Mouse (Mus musculus): Measurements from ENCODE around the gene Clec12b. TPM values are rescaled to one million over a fixed set of nuclear protein-coding genes. Genes with fewer than 3 reads are reported as not detected.

Gene Clec12b
- polyA plus RNA-seq (2012; rRNA removed): 0.06 and 0.12 TPM in 2 replicates

DNA sequence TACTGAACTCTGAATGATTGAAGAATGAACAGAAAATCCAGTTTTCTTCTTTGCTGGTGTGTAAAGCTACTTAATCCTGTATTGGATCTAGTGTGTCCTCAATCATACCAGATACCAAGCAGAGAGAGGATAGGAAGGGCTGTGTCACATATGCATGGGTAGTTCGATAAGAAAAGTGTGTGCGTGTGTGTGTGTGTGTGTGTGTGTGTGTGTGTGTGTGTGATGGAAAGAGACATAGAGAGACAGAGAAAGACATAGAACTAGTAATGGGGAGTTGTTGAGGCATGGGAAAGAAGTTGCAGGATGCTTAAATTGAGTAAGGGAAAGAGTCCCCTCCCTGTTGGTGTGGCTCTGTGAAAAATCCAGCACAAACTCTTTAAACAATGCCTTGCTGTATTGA, at the start of gene Clec12b:
Gene Clec12b (minus strand): TSS at position 101 of the 400 bp plus-strand sequence.
- TF ChIP-seq CTCF (conservative IDR thresholded peaks at IDR 0.05; ENCODE audit: insufficient read depth, insufficient read length, low read depth, low read length) (no peak), POLR2A (IDR thresholded peaks at IDR 0.05; ENCODE audit: low read depth, low read length) (no peak)
- Histone ChIP-seq H3K4me1 (ENCODE audit: control insufficient read depth, insufficient read depth, low read length) (peaks cover 4% of the 10 kb centered on the region; the same call in 1 of the 2 replicates), H3K27me3 (replicated peaks; ENCODE audit: control insufficient read depth, insufficient read depth, low read length) (no peaks in the 10 kb centered on the region)

DNA sequence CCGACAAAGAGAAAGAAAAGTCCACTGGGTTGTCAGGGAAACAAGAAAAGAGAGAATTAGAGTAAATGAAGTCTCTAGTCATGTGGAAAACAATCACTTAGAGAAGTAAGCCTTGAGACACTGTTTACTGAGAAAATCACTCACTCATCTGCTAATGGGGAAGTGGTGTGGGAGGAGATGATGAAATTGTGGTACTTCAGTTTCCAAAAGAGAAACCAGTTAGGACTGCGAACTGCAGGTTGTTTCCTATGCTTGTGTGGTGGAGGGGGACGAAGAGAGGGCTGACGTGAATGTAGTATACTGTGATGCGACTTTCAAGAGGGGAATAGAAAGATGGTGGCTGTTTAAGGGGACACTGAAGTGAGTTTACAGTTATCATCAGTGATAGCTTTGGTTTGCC, 48.6 kb upstream of the Clec12b start:
- Histone ChIP-seq H3K27ac (ENCODE audit: insufficient read depth, low read depth, low read length) (no peak overlapping the region), H3K4me3 (ENCODE audit: insufficient read depth, low read depth, low read length) (no peak overlapping the region), H3K4me1 (ENCODE audit: control insufficient read depth, insufficient read depth, low read length) (no peaks in the 10 kb centered on the region), H3K36me3 (ENCODE audit: control insufficient read depth, insufficient read depth, low read length) (no peaks in the 10 kb centered on the region), H3K27me3 (replicated peaks; ENCODE audit: control insufficient read depth, insufficient read depth, low read length) (no peaks in the 10 kb centered on the region)
- DNase-seq: peak; percentile 17
- 84% methylated on average over 5 of the region's 5 CpGs for WGBS
- TF ChIP-seq CTCF (conservative IDR thresholded peaks at IDR 0.05; ENCODE audit: insufficient read depth, insufficient read length, low read depth, low read length): no peak
- TF ChIP-seq POLR2A (IDR thresholded peaks at IDR 0.05; ENCODE audit: low read depth, low read length): no peak

More for the DNA sequence above, at the start of gene Clec12b:
- WGBS: 86% methylated on average over 2 of the region's 2 CpGs
- Histone ChIP-seq H3K27ac (ENCODE audit: insufficient read depth, low read depth, low read length) (no peak within 1 kb of the TSS), H3K4me3 (ENCODE audit: insufficient read depth, low read depth, low read length) (no peak within 1 kb of the TSS), H3K36me3 (ENCODE audit: control insufficient read depth, insufficient read depth, low read length) (no peaks in the 10 kb centered on the region)
- DNase-seq: no peak

DNA sequence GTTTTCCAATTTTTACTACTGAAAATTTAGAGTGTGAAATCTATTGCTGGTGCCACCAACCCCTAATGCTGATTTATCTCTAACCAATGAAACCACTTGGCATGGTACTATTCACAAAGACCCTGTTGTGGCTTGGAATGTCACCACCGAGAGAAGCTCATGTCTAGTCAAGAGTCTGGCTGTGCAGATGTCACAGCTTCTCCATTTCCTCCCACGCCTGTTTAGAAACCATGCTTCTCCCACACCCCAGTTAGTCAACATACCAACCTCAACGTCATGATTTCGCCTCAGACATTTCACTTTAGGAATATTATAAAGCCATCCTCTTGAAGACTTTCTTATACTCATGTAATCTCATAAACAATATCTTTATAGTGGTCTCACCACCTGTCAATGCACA, 41.6 kb upstream of the Clec12b start:
- no peak overlapping the region for H3K27ac ChIP-seq (ENCODE audit: insufficient read depth, low read depth, low read length)
- TF ChIP-seq POLR2A (IDR thresholded peaks at IDR 0.05; ENCODE audit: low read depth, low read length) (no peak), CTCF (conservative IDR thresholded peaks at IDR 0.05; ENCODE audit: insufficient read depth, insufficient read length, low read depth, low read length) (no peak)
- 75% methylated on average over 4 of the region's 4 CpGs for WGBS
- DNase-seq: no peak
- H3K4me1 ChIP-seq (ENCODE audit: control insufficient read depth, insufficient read depth, low read length): 0 out of 2 replicates have a peak, but pooled peaks cover 7% of the 10 kb centered on the region
- no peaks in the 10 kb centered on the region for H3K36me3 ChIP-seq (ENCODE audit: control insufficient read depth, insufficient read depth, low read length)
- H3K27me3 ChIP-seq (replicated peaks; ENCODE audit: control insufficient read depth, insufficient read depth, low read length): no peaks in the 10 kb centered on the region
- H3K4me3 ChIP-seq (ENCODE audit: insufficient read depth, low read depth, low read length): no peak overlapping the region

DNA sequence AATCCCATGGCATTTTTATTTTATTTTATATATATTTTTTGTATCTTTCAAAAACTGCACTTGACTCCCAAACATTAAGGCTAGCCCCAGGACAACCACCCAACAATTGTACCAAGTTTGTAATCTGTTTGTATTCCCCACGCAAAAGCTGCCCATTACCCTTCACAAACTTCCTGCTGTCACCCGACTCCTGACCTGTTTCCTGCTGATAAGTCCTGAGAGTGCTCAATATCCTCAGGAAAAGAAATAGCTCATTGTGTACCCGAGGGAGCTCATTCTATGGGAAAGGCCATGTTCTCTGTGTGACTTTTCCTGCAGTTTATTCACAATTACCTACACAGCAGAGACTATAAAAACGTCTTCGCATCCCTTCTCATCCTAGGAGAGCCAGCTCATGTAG, 40.1 kb upstream of the Clec12b start:
- 40% methylated on average over 5 of the region's 5 CpGs for WGBS
- Histone ChIP-seq H3K27ac (ENCODE audit: insufficient read depth, low read depth, low read length) (peak overlapping the region; percentile 23; the same call in 1 of the 2 replicates), H3K4me1 (ENCODE audit: control insufficient read depth, insufficient read depth, low read length) (0 out of 2 replicates have a peak, but pooled peaks cover 7% of the 10 kb centered on the region), H3K4me3 (ENCODE audit: insufficient read depth, low read depth, low read length) (no peak overlapping the region), H3K36me3 (ENCODE audit: control insufficient read depth, insufficient read depth, low read length) (no peaks in the 10 kb centered on the region), H3K27me3 (replicated peaks; ENCODE audit: control insufficient read depth, insufficient read depth, low read length) (no peaks in the 10 kb centered on the region; the same call in 1 of the 2 replicates)
- peak; percentile 86 for DNase-seq
- TF ChIP-seq CTCF (conservative IDR thresholded peaks at IDR 0.05; ENCODE audit: insufficient read depth, insufficient read length, low read depth, low read length) (no peak), POLR2A (IDR thresholded peaks at IDR 0.05; ENCODE audit: low read depth, low read length) (no peak)

DNA sequence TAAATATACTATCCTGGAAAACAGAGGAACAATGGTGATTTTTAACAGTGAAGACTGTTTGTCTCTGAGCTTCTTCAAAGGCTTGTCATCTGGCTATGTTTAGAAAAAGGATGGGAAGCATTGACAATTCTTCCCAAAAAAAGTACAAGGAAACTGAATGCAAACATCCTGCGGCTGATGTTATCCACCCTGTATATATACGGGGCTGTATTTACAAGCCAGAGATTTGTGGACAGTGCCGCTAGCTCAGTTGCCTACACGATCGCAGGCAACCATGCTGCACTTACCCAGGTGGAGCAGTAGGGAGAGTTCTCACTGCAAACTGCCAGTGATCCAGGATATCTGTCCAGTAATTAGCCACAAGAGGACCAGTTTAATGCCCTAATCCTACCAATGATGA, 39.5 kb upstream of the Clec12b start:
- DNase-seq: peak; percentile 14
- Histone ChIP-seq H3K36me3 (ENCODE audit: control insufficient read depth, insufficient read depth, low read length) (no peaks in the 10 kb centered on the region), H3K27me3 (replicated peaks; ENCODE audit: control insufficient read depth, insufficient read depth, low read length) (no peaks in the 10 kb centered on the region; the same call in 1 of the 2 replicates), H3K27ac (ENCODE audit: insufficient read depth, low read depth, low read length) (peak overlapping the region; percentile 21), H3K4me1 (ENCODE audit: control insufficient read depth, insufficient read depth, low read length) (0 out of 2 replicates have a peak, but pooled peaks cover 7% of the 10 kb centered on the region), H3K4me3 (ENCODE audit: insufficient read depth, low read depth, low read length) (no peak overlapping the region)
- TF ChIP-seq CTCF (conservative IDR thresholded peaks at IDR 0.05; ENCODE audit: insufficient read depth, insufficient read length, low read depth, low read length): no peak
- TF ChIP-seq POLR2A (IDR thresholded peaks at IDR 0.05; ENCODE audit: low read depth, low read length): no peak
- 69% methylated on average over 5 of the region's 5 CpGs for WGBS

DNA sequence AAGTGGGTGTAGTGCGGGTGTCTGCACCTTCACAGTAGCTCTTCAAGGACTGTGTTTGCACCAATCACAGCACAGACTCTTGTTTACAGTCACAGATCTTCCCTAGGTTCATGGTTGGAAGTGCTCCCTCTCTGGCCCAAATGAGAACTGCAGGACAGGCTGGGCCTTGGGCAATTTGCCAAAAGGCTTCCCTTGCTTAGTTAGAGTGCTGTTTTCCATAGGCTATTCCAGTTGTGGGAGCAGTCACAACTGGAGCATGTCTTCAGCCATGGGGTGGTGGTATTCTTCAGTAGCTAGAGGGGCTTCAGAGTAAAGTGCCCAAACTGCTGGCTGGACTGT, 38.0 kb upstream of the Clec12b start:
- WGBS: 41% methylated on average over 1 of the region's 1 CpGs
- Histone ChIP-seq H3K4me1 (ENCODE audit: control insufficient read depth, insufficient read depth, low read length) (0 out of 2 replicates have a peak, but pooled peaks cover 7% of the 10 kb centered on the region), H3K4me3 (ENCODE audit: insufficient read depth, low read depth, low read length) (no peak overlapping the region), H3K27me3 (replicated peaks; ENCODE audit: control insufficient read depth, insufficient read depth, low read length) (no peaks in the 10 kb centered on the region; the same call in 1 of the 2 replicates), H3K27ac (ENCODE audit: insufficient read depth, low read depth, low read length) (no peak overlapping the region), H3K36me3 (ENCODE audit: control insufficient read depth, insufficient read depth, low read length) (no peaks in the 10 kb centered on the region)
- DNase-seq: peak; percentile 85
- TF ChIP-seq POLR2A (IDR thresholded peaks at IDR 0.05; ENCODE audit: low read depth, low read length) (no peak), CTCF (conservative IDR thresholded peaks at IDR 0.05; ENCODE audit: insufficient read depth, insufficient read length, low read depth, low read length) (peak; percentile 85)

DNA sequence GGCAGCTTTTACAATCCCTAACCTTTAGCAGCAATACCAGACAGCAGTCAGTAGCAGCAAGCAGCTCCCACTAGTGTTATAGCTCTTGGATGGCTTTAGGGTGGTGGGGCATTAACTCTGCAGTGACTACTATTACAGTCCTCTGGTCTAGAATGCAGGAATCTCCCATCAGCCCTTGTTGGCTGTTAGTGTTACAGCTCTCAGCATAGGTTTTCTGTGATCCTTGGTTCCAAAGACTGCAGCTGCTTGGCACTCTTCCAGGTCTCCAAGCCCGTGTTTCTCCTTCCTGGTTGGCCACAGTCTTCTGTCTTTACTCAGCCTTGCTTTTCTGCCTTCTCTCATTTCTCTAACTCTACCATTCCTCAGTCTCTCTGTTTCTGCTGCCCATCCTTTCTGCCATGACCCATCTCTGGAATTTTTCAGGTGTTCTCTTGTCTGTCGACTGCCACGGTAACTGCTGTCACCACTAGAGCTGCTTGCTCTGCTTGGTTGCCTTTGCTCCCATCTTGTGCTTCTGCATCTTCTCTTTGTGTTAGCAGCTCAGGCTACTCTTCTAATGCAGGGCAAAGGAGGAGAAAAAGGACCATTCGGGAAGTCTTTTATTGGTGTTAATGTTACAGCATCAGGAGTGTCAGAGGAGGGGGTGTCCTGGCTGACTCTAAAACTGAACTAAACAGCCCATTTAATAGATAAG, 37.5 kb upstream of the Clec12b start:
- no peak overlapping the region; the same call in 1 of the 2 replicates for H3K27ac ChIP-seq (ENCODE audit: insufficient read depth, low read depth, low read length)
- TF ChIP-seq POLR2A (IDR thresholded peaks at IDR 0.05; ENCODE audit: low read depth, low read length) (no peak), CTCF (conservative IDR thresholded peaks at IDR 0.05; ENCODE audit: insufficient read depth, insufficient read length, low read depth, low read length) (no peak)
- peak; percentile 46 for DNase-seq
- H3K4me3 ChIP-seq (ENCODE audit: insufficient read depth, low read depth, low read length): no peak overlapping the region
- H3K36me3 ChIP-seq (ENCODE audit: control insufficient read depth, insufficient read depth, low read length): no peaks in the 10 kb centered on the region
- no peaks in the 10 kb centered on the region; the same call in 1 of the 2 replicates for H3K27me3 ChIP-seq (replicated peaks; ENCODE audit: control insufficient read depth, insufficient read depth, low read length)
- H3K4me1 ChIP-seq (ENCODE audit: control insufficient read depth, insufficient read depth, low read length): 0 out of 2 replicates have a peak, but pooled peaks cover 7% of the 10 kb centered on the region
- 49% methylated on average over 4 of the region's 4 CpGs for WGBS

All from kidney, adult 2 months (tissue).